Mouse (Mus musculus) spleen, postnatal 14 days (tissue): Measurements from ENCODE around the gene Rdh11.

Experiments used
- DNase-seq, 2 experiments: peaks; one replicate each; pipeline ENCODE4 v3.0.0; 2021 to 2022; ENCODE audit warnings: low spot score in 2 of 2

Rdh11 gene

DNA sequence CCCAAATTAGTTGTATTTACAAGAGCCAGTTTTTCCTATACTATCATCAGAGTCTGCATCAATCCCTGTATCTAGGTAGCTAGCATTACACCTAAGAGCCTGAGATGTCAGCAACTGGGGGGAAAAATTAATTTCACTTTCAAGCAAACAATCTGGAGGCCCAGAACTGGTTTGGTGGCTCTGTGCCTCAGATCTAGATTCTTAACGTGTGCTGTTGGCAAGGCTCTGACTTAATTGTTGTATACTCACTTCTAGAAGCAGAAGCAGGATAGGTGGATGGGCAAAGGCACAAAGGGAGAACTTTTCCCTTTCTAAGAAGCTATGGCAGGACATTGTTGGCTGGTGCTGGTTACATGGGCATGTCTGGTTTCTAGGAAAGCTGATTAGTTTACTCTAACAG is 52.7 kb downstream of the Rdh11 start:
- DNase-seq = no peak

DNA sequence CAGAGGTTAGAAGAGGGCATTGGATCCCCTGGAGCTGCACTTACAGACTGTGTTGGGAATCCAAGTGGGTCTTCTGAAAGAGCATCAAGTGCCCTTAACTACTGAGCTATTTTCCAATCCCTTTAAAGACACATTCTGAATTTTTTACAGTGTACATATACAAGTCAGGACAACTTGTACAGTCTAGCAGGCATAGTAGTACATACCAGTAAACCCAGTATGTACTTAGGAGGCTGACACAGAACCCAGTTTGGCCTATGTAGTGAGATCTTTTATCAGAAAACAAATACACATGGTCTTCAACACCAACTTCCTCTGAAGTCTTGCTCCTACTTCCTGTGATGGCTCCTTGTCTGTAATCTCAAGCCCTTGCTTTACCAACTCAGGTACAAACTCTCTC is 53.1 kb downstream of the Rdh11 start:
- DNase-seq = no peak

GRCm38 (mm10) chr12:79136949-79137348 is 55.1 kb downstream of the Rdh11 start:
- no peak for DNase-seq

DNA sequence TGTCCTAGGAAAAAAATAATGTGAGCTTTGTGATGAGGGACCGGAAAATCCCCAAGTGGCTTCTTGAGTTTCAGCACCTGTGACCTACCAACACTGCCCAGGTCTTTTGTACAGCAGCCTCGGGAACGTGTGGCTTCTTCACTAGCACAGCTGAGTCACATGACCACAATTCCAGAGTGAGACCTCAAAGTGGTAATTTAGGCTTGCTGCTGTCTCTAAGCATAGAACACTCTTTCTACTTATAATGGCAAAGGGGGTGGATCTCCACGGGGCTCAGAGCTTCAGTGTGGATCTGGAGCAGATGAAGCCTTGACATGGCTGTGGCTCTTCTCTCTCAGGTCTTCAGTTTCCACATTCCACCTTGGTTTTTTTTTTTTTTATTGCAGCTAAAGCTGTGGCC is 57.0 kb downstream of the Rdh11 start:
- DNase-seq = no peak

- DNase-seq = no peak
Observed at GRCm38 (mm10) chr12:79134676-79135075, 57.4 kb downstream of the Rdh11 start.

DNA sequence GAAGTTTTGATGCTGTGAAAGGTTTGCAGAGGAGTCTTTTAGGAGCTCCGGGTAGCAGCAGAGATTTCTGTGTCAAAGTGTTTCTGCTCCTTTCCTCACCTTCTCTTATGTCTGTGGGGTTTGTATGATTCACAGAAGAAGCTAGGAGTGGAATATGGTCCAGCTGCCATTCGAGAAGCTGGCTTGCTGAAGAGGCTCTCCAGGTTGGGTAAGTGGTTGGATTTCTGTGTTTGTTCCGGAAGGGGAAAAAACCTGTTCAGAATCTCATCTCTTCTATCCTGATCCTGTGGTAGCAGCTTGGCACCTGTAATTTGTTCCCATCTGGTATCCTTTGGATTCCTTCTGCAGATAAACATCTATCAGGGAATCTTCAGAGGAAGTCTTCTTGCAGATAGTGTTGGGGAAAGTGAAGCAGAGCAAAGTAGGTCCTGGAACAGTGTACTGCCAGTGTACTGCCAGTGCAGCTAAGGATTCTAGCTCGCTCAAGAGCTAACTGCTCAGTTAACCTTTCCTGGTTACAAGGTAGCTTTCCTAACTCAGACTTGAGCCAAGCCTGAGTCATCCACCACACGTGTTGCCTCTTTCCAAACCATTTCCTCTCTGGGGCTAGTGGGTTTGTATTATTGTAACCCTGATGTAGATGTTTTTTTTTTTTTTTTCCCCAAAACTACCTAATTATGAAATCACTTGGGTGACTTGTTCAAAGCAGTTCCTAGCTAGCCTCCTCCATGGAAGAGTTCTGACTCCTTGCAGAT is 60.2 kb downstream of the Rdh11 start:
- DNase-seq = no peak

DNA sequence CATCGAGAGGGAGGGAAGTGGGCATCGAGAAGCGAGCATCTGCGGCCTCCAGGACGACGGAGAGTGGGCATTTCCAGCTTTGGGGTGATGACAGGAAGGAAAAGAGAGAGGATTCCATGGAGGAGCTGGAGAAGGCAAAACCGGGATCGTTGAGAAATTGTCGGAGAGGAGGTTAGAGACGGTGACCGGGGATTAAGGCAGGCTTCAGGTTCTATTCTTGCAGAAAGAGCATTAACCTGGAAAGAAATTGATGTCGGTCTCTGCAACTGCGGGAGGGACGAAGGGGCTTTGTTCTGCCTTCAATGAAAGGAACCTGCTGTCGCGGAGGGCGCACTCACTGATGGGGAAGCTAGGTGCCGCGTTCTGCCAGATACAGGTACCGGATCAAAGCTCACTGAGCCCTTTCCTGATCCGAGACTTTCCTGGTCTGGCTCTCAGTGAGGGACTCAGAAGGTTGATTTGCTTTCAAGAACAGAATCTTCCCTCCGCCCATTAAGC is 60.9 kb downstream of the Rdh11 start:
- no peak for DNase-seq

GRCm38 (mm10) chr12:79130299-79131177 is 61.6 kb downstream of the Rdh11 start, which contains the start of gene Arg2:
Gene Arg2 (plus strand): TSS chr12:79130777.
- DNase-seq = peak; percentile 38 to 57
